In genomic region chr14:121450504-121451423, GRCm38 (mm10) we compare ENCODE assay signal across 1 mouse cellular context.
A peak's percentile ranks its signal among the peaks of the same experiment; 100 is the strongest.
TF ChIP-seq lines count a peak whose summit lies in the region.

No protein-coding gene starts in this region.

TF ChIP-seq in CH12.LX, 34 proteins besides CTCF, POLR2A, EP300 and RAD21 (continued from another document):
- TF ChIP-seq POLR2AphosphoS2 (IDR thresholded peaks at IDR 0.05; ENCODE audit: low read depth, low read length), result no peak
- no peak for TF ChIP-seq CHD2 (IDR thresholded peaks at IDR 0.05; ENCODE audit: low read length)
- TF ChIP-seq MEF2A (IDR thresholded peaks at IDR 0.05; ENCODE audit: borderline replicate concordance, low read depth, low read length), result no peak
- no peak for TF ChIP-seq USF2 (conservative IDR thresholded peaks at IDR 0.05; ENCODE audit: low read depth, low read length)
- TF ChIP-seq TBP (conservative IDR thresholded peaks at IDR 0.05; ENCODE audit: low read depth, low read length), result no peak
- TF ChIP-seq ZC3H11A (IDR thresholded peaks at IDR 0.05; ENCODE audit: low read depth, low read length), result peak; percentile 65
- no peak for TF ChIP-seq TCF12 (IDR thresholded peaks at IDR 0.05; ENCODE audit: low read depth, low read length)
- no peak for TF ChIP-seq UBTF (IDR thresholded peaks at IDR 0.05; ENCODE audit: low read depth, low read length)
- no peak for TF ChIP-seq MAFK (IDR thresholded peaks at IDR 0.05; ENCODE audit: insufficient replicate concordance, low read length)
- no peak for TF ChIP-seq RCOR1 (conservative IDR thresholded peaks at IDR 0.05; ENCODE audit: low read depth, low read length)
- no peak for TF ChIP-seq PAX5 (IDR thresholded peaks at IDR 0.05; ENCODE audit: low read length)
- no peak for TF ChIP-seq KAT2A (IDR thresholded peaks at IDR 0.05; ENCODE audit: insufficient replicate concordance, low read length)
- no peak for TF ChIP-seq BHLHE40 (IDR thresholded peaks at IDR 0.05; ENCODE audit: low read depth, low read length)
- TF ChIP-seq ELF1 (IDR thresholded peaks at IDR 0.05; ENCODE audit: low read depth, low read length), result no peak
- no peak for TF ChIP-seq JUND (conservative IDR thresholded peaks at IDR 0.05; ENCODE audit: low read depth, low read length)
- TF ChIP-seq ZNF384 (IDR thresholded peaks at IDR 0.05; ENCODE audit: low read depth, low read length), result peak; percentile 70
- no peak for TF ChIP-seq GABPA (IDR thresholded peaks at IDR 0.05; ENCODE audit: insufficient replicate concordance, low read depth, low read length)
- TF ChIP-seq SMC3 (IDR thresholded peaks at IDR 0.05; ENCODE audit: low read depth, low read length), result peak; percentile 83
- TF ChIP-seq HCFC1 (IDR thresholded peaks at IDR 0.05; ENCODE audit: low read depth, low read length), result no peak
- TF ChIP-seq SIN3A (IDR thresholded peaks at IDR 0.05; ENCODE audit: low read length), result no peak; the same call in 1 of the 2 replicates
- TF ChIP-seq NELFE (IDR thresholded peaks at IDR 0.05; ENCODE audit: low read depth, low read length), result no peak
- no peak for TF ChIP-seq ZKSCAN1 (IDR thresholded peaks at IDR 0.05; ENCODE audit: borderline replicate concordance, low read depth, low read length)
- no peak for TF ChIP-seq ZMIZ1 (IDR thresholded peaks at IDR 0.05; ENCODE audit: low read depth, low read length)
- TF ChIP-seq ETS1 (conservative IDR thresholded peaks at IDR 0.05; ENCODE audit: low read depth, low read length), result no peak
- no peak for TF ChIP-seq E2F4 (IDR thresholded peaks at IDR 0.05; ENCODE audit: insufficient replicate concordance, low read depth, low read length)
- no peak for TF ChIP-seq MAZ (IDR thresholded peaks at IDR 0.05; ENCODE audit: low read depth, low read length)
